Mouse (Mus musculus) common myeloid progenitor, adult 5-6 weeks (primary cell): ENCODE measurements at regions not wholly inside any gene's neighbourhood (a gene's known extent, or its start where the extent isn't known, plus 50 kb on each side); places are given as distances from the start of the nearest gene placed in this dataset.

Experiments used
- ATAC-seq: replicated peaks from 2 replicates; pipeline ENCODE4 v1.8.0; 2016; ENCODE audit warnings: low read depth, mild to moderate bottlenecking, moderate TSS enrichment, inconsistent platforms; ENCODE audit not compliant: poor library complexity, severe bottlenecking

DNA sequence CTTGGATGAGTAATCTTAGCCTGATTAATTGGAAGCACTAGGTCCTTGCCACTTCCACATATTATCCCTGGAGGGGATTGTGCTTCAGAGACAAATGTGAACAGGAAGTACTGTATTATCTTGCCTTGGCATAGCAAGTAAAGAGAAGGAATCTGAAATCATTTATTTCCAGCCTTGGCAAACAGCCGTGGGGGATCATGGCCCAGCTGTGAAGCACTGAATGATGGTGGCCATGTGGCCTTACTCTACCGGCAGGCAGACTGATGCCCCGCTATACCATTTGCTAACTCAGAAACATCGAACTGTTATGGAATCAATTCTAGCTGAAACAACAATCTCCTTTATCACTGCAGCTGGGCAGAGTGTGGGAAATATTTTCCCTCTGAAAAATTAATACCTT, 345.3 kb downstream of the Zfp619 start:
- no peak for ATAC-seq

DNA sequence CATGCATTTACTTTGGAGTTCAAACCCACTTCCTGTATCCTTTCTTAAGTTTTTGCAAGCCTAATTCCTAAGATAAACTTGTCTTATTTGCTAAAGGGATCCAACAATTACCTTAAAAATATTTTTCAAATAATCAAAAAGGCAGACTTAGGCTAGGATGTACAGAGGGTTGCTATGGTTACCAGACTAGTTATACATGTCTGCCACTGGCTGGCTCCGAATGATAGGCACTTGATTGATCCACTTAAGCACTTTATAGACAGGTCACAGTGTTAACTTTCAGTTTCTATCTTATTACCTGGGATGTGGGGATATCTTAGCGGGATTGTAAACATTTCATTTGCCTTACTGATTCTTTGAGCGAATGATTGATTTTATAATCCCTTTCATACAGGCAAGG, 346.6 kb downstream of the Zfp619 start:
- no peak for ATAC-seq

DNA sequence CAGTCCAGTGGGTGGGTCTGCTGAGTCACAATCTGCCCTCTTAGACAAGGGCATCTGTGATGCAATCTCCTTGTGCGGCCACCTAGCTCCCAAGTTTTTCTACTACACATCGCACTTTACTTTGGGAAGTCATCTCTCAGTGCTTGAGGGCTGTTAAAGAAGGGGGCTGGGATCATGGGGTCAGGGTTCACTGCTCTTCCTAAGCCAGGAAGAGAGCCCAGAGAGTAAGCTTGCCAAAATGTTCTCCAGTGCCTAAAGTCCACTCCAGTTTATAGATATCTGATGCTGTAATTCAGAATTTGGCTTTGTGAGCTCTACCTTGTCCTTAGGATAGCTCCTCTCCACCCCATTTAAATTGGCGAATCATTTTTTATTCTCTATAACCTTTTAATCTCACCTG, 347.2 kb downstream of the Zfp619 start:
- no peak for ATAC-seq

DNA sequence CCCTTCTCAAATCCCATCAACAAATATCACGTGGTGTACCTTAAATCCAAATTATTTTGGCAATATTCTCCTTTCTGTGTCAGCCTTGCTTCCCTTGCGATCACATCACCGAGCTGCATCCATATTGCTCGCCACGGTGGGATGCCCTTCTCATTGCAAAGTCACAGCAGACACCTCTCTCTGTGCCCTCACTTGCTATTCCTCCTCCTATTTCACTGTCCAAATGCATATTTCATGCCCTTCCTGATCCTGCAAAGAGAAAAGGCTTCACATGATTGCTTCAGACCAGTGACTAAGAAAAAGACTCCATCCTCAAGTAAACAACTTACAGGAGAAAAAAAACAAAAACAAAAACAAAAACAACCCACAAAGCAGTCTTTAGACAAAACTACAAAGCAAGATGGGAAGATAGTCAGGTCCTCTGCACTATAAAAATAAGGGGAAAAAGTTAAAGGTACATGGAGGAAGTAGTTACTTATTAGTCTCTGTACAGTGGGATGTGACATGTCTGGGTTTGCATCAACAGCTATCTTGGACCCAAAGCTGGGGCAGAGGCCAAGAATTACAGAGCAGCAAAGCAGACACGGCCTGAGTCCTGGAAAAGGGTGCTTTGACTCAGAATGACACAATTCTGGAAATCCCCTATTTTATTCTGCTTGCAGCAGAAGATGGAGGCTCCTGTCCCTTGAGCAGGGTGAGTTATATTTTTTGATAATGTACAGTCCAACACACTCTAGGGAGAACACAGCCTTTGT, 349.3 kb downstream of the Zfp619 start:
- ATAC-seq: no peak

DNA sequence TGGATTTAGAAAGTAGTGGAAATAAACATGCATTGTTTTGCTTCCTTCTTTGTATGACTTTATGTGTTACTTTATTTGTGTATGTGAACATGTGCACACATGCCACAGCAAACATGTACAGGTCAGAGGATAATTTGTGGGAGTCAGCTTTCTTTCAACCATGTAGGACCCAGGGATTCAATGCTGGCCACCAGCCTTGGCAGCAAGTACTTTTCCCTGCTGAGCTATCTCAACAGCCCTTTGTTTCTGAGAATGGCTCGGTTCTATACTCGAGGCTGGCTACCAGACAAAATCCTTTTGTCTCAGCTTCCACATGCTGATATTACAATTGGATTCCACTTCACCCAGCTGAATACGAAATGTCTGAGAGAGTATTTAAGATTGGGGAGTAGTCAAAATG, 349.9 kb downstream of the Zfp619 start:
- no peak for ATAC-seq

DNA sequence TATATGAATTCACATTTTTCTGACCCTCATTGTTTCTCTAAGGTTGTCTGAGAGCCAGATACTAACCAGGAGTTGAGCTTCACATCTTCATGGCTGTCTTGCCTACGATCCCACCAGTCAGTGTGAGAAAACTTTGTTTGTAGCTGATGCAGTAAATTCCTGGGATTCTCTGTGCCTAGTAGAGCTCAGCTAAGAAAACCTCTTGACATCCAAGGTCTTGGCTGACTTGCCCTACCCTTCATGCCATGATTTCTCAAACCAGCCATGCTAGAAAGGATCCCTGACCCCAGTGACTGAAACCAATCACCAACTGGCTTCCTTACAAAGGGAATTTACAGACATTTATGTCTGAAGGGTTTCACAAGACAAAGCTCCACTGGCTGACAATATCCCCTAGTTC, 364.5 kb downstream of the Zfp619 start:
- no peak for ATAC-seq

DNA sequence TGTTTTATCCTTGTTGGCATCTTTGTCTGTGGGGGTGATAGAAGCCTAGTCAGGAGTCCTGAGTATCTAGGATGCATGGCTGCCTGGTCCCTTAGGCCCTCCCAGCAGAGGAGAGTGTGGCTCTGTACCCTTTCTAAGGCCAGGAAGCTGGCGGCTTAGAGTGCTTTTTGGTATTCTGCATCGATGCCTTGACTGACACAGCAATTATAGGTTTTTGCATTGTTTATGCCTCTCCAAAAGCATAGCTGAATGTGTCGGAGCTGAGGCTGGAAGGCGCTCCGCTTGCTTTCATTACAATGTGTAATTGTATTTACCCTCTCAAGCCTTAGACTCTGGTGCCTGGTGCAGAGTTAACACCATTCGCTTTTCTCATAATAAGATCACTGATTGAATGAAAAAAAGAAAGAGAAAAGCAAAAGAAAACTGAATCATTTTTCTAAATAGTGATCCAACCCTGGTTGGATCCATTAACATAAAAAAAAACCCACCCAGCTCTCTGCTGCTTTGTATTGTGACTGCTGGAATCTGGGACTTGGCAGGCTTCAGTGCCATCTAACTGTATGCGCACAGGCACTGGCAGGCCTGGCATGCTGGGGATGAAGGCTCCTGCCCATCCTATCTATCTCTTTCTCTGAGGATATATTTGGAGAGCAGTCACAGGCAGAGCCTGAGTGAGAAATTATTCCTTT, 376.8 kb downstream of the Zfp619 start:
- ATAC-seq: no peak

DNA sequence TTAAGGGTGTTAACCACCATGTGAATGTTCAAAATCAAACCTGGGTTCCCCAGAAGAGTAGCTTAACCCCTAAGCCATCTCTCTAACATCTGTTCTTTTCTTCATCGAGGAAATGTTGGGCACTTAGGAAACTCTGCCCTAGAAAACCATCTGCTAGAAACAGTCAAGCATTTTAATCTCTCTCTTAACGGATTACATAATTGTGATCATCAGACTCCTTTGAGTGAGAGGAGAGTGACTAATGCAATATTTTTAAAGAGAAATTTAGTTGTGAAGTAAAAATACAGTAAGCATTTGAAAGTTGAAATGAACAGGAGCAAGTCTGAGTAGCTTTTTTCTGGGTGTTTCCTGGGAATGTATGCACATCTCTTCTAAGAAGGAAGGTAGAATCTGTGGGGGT, 379.4 kb downstream of the Zfp619 start:
- no peak for ATAC-seq

DNA sequence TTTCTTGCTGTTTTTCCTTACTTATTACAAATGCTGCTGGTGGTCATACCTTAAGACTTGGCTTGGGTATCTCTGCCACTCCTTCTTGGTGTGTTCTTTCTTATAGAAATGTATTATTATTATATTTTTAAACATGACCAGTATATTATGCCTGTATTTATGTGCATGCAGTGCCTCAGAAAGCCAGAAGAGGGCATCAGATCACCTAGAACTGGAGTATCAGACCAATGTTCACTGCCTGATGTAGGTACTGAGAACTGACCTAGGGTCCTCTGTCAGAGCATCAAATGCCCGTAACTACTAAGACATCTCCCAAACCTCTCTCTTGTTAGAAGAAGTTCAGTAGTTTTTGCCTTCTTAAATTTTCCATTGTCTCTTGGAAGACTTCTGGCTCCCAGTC, 380.7 kb downstream of the Zfp619 start:
- no peak for ATAC-seq

DNA sequence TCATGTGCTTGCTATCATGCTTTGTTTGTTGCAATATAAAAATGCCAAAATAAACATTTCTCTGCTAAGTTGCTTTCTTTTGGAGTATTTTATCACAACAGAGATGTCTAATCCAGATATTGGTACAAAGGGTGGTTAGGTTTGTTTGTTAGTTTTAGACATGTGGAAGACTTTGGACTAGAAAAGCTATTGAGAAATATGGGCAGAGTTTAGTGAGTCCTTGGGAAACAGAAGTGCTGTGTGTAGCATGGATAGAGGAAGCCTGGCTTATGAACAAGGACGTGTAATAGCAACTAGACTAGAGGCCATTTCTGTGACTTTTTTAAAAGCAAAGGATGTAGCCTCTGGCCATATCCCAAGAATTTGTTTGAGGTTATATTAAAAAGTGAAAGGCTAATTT, 416.4 kb downstream of the Zfp619 start:
- no peak for ATAC-seq

DNA sequence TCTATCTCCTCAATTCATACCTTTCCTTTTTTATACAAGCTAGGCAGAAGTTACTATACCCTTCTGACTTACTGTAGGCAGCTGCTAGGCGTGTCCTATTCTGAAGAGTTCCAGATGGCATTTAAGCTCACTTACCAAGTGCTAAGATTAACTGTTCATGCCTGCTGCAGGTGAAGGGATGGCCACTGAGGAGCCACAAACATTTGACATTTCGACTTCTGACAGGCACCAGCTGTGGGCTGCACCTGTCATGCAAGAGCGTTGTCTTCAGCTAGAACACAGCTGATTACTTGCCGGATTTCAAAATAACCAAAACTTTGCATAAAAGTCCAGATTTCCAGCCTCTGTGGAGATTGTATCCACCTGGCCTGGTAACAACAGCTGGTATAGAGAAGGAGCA, 419.7 kb downstream of the Zfp619 start:
- no peak for ATAC-seq

DNA sequence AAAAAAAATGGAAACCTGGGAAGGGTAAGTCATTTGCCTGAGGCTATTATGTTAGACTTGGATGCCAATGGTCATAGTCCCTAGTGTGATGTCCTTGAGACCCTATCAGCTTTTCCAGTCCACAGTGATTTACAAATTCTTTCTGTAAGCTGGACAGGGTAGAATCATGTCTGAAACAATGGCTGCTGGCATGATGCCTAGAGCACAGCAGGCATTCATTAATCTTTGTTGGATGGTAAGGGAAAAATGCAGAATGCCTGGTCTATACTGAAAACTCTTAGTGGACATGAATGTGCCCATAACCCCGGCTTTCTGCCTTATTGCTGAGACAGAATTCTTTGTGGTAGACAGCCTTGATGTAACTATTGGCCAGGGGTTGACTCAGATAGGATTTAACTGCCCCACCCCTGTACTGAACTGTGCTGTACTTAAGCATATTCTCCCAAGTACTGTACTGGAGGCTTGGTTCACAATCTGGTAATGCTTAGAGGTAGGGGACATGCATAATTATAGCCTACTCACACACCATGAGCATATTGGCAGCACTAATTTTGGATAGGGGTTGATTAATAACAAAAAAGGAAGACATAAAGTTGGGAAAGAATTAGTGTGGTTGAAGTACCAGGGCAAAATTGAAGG, 424.8 kb downstream of the Zfp619 start:
- ATAC-seq: no peak

DNA sequence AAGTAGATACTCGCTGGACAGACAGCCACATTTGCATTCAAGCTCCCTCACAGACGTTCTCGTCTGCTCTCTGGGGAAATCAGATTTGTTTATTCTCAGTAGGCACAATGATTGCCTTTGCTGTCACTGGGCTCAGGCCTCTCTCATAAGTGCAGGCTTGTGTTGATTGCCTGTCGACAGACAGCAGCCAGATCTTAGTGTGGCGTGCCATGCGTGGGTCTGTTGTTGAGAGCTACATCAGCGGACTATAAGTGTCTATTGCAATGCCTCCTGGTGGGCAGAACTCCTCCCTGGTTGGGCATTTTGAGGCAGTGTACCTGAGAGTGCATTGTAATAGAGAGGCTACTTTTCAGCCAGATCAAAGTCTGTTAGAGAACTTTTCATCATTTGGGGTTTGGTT, 436.5 kb downstream of the Zfp619 start:
- ATAC-seq: no peak

DNA sequence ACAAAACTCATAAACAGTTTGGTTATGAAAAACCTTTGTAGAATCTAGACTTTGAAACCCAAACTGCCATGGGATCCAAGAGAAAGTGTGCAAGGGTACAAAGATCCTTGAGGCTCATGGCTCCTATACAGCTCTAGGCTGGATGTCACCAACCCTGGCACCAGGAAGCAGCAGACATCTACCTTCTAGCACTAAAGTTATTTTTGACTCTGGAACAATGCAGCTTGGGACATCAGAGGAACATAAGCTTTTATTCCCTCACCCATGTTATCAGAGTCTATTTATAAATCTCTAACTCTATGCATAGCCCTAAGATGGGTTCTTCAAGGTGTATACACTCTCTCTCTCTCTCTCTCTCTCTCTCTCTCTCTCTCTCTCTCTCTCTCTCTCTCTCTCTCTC, 437.4 kb downstream of the Zfp619 start:
- ATAC-seq: no peak

DNA sequence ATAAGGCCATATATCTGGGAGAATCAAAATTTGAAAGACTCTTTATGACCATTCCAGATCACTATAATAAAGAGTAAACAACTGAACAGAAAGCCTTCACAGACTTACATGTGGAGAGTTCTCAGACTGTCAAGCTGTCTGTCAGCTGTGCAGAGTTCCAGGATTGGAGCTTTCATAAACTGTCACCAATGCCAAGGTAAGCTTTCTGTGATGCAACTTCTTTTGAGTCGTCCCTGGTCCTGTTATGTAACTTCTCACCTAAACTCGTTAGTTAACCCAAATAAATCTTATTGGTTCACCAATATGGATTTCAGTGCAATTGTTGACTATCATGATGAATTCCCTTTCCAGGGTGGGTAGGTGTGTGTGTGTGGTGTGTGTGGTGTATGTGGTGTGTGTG, 460.6 kb downstream of the Zfp619 start:
- ATAC-seq: no peak

DNA sequence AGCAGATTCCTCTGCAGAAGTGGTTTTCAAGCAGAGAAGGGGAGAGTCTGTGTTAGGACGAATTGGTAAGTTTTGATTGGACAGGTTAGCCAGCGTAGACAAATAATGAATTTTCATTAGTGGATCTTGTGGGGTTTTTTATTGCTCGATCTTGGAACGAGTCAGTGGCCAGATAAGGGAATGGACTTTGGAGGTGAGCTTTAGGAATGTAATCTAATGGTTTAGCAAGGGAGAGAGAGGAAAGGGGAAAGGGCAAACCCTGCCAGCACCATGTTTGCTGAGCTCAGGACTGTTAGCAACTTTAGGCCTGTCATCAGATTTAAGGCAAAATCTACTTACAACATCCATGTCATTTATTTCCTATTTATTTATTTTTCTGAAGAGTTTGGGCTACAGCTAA, 464.1 kb downstream of the Zfp619 start:
- ATAC-seq: no peak
